Mouse (Mus musculus) embryonic facial prominence, embryonic 12.5 days (tissue): ENCODE data around the gene Erv3. TPM values are rescaled to one million over a fixed set of nuclear protein-coding genes. Genes with fewer than 3 reads are reported as not detected.

Source experiments
- ATAC-seq: fragments of 200-750 bp; cut with Nextera tagmentation; 2 replicates; pipeline ENCODE4 v1.8.0; 2017; ENCODE audit not compliant: insufficient number of reproducible peaks, insufficient read depth, low FRiP score, low TSS enrichment
- H3K27ac ChIP-seq: fragments of 300-500 bp; sonication (generic); 2 replicates; pipeline ENCODE4 v1.5.1; 2016; ENCODE audit warnings: mild to moderate bottlenecking
- H3K27me3 ChIP-seq: fragments of 300-500 bp; sonication (generic); 2 replicates; pipeline ENCODE4 v1.6.1; 2016; ENCODE audit warnings: mild to moderate bottlenecking, moderate library complexity
- H3K36me3 ChIP-seq: fragments of 300-500 bp; sonication (generic); 2 replicates; pipeline ENCODE4 v1.6.1; 2016; ENCODE audit warnings: mild to moderate bottlenecking
- H3K4me1 ChIP-seq: fragments of 300-500 bp; sonication (generic); 2 replicates; pipeline ENCODE4 v1.6.1; 2016
- H3K4me2 ChIP-seq: fragments of 300-500 bp; sonication (generic); replicated peaks from 2 replicates; pipeline ENCODE4 v1.6.1; 2016; ENCODE audit warnings: mild to moderate bottlenecking, moderate library complexity
- H3K4me3 ChIP-seq: fragments of 300-500 bp; sonication (generic); 2 replicates; pipeline ENCODE4 v1.5.1; 2016; ENCODE audit warnings: mild to moderate bottlenecking
- H3K9ac ChIP-seq: fragments of 300-500 bp; sonication (generic); 2 replicates; pipeline ENCODE4 v1.6.1; 2016; ENCODE audit warnings: mild to moderate bottlenecking, moderate library complexity
- H3K9me3 ChIP-seq: fragments of 300-500 bp; sonication (generic); 2 replicates; pipeline ENCODE4 v1.6.1; 2016; ENCODE audit warnings: mild to moderate bottlenecking, moderate library complexity
- WGBS: fragments of 180-500 bp; shearing (Covaris S2); methylation state at CpG from one replicate; pipeline ENCODE4 v1.1.7; 2016; 5-methylcytosine and 5-hydroxymethylcytosine counted together
- polyA plus RNA-seq: library from polyadenylated mRNA; unstranded; fragments of >200 nt; fragmentation: Nextera tagmentation; extraction: Ambion mirVana; gene quantifications from 2 replicates; pipeline ENCODE4 v1.2.1, GENCODE M21; 2016

Erv3 gene
- polyA plus RNA-seq, result not detected in 2 replicates

DNA sequence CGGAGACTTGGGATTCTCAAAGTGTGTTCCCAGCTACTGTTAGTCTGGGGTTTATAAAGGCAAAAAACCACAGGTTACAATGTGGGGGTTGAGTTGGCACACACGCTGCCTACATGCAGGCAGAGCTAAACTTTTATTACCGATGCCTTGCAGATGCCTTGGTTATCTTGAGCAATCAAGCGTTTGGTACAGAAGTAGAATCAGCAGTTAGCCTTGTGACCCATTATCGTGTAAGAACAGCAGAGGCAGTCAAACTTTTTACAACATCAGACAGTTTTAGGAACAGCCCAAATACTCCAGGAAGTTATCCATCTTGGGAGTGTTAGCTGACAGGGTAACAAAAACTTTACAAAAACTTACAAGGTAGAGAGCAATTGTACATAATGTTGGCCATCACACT lies at the start of gene Erv3:
Gene Erv3 (minus strand): TSS at position 27 of the 400 bp plus-strand sequence.
- no peaks in the 10 kb centered on the region for H3K36me3 ChIP-seq
- no peak within 1 kb of the TSS for H3K9ac ChIP-seq
- no peak within 1 kb of the TSS for H3K27ac ChIP-seq
- no peak within 1 kb of the TSS for H3K4me2 ChIP-seq
- H3K27me3 ChIP-seq, result no peaks in the 10 kb centered on the region
- 90% methylated on average over 5 of the region's 5 CpGs for WGBS
- 0 out of 2 replicates have a peak, but pooled peaks cover 4% of the 10 kb centered on the region for H3K4me1 ChIP-seq
- no peak within 1 kb of the TSS for H3K4me3 ChIP-seq
- no peak for ATAC-seq
- no peaks in the 10 kb centered on the region for H3K9me3 ChIP-seq

DNA sequence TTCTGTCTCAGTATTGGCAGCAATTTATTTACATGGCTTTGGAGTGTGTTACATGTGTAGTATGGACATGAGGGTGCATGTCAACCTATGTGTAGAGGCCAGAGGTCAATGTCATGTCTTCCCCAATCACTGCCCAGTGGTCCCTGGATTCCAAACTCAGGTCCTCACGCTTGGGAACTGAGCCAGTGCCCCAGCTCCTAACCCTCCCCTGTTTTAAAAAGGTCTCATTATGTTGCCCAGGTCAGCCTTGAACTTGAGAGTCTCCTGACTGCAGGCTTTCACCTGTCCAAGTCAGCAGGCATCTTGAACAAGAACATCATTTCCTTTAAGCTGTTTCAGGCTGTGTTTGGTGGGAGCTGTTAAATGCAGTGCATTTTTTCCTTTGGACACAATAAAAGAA lies 49.4 kb upstream of the Erv3 start:
- no peak for ATAC-seq
- peaks cover 12% of the 10 kb centered on the region; the same call in 1 of the 2 replicates for H3K4me1 ChIP-seq

DNA sequence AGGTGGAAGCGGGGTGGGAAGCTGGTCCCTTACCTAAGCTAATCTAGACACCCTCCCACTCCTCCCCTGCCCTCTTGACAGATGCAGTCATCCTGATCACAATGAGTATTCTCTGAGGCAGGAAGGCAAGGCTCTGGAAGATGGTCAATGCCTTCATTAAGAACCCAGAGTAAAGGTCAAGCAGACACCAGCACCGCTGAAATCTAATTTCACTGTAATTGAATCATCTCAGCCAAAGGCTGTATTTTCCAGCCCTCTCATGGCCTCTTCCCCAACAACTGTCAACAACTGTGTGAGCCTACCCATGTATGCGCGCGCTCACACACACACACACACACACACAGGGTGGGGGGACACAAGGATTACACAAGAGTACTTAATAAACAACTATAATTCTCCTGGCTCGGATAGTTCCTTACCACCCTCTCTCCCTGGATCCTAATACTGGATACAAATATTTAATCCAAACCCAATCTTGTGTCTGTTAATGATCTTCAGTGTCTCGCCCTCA lies 48.9 kb upstream of the Erv3 start:
- no peak overlapping the region for H3K9ac ChIP-seq
- no peak overlapping the region for H3K4me2 ChIP-seq
- ATAC-seq, result no peak
- H3K27me3 ChIP-seq, result no peaks in the 10 kb centered on the region
- H3K9me3 ChIP-seq, result no peaks in the 10 kb centered on the region
- no peaks in the 10 kb centered on the region for H3K36me3 ChIP-seq
- H3K4me3 ChIP-seq, result no peak overlapping the region
- H3K4me1 ChIP-seq, result peaks cover 12% of the 10 kb centered on the region; the same call in 1 of the 2 replicates
- 79% methylated on average over 7 of the region's 7 CpGs for WGBS
- no peak overlapping the region for H3K27ac ChIP-seq

More for the DNA sequence above, 49.4 kb upstream of the Erv3 start:
- Histone ChIP-seq H3K36me3 (no peaks in the 10 kb centered on the region), H3K4me2 (peak overlapping the region; percentile 64; the same call in 1 of the 2 replicates), H3K9me3 (no peaks in the 10 kb centered on the region), H3K27ac (no peak overlapping the region), H3K4me3 (no peak overlapping the region), H3K9ac (no peak overlapping the region), H3K27me3 (no peaks in the 10 kb centered on the region)
- 100% methylated on average over 1 of the region's 1 CpGs for WGBS

DNA sequence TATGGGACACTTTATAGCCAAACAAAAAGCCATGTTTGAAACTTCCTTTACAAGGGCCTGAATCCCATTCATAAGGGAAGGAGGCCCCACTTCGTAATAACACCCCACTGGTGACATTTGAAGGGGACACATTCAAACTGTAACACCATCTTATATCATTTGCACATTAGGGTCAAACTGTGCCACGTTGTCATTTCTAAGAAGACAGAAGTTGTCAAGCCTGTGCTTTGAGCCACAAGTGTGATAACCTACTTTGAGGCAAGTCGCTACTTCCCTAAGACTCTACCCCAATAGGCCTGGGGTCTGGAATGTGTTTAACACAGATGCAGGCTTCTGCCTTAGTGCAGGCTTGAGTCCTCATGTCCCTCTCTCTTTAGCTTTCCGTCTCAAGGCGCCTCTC lies 47.8 kb upstream of the Erv3 start:
- no peak overlapping the region for H3K27ac ChIP-seq
- H3K9me3 ChIP-seq, result no peaks in the 10 kb centered on the region
- peaks cover 12% of the 10 kb centered on the region; the same call in 1 of the 2 replicates for H3K4me1 ChIP-seq
- no peaks in the 10 kb centered on the region for H3K27me3 ChIP-seq
- 82% methylated on average over 5 of the region's 5 CpGs for WGBS
- no peak for ATAC-seq
- no peak overlapping the region for H3K4me3 ChIP-seq
- H3K36me3 ChIP-seq, result no peaks in the 10 kb centered on the region
- no peak overlapping the region for H3K4me2 ChIP-seq
- H3K9ac ChIP-seq, result no peak overlapping the region

DNA sequence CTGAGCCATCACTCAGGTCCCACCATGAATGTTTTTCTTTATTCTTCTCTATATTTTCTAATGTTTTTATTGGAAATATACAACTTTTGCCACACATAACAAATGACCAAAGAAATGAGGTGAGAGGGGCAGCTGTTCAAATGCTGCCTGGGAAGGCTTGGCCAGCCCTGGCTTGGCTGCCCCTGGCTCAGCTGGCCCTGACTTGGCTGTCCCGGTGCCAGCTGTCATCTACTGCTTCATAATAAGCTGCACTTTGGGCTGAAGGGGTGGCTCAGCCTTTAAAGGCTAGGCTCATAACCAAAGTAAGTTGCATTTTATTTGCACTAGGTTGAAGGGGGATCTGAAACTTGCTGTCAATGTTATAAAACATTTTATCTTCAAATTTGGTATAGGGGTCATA lies 47.3 kb upstream of the Erv3 start:
- Histone ChIP-seq H3K27ac (no peak overlapping the region), H3K4me3 (no peak overlapping the region), H3K27me3 (no peaks in the 10 kb centered on the region), H3K4me1 (peaks cover 12% of the 10 kb centered on the region; the same call in 1 of the 2 replicates), H3K4me2 (no peak overlapping the region), H3K9me3 (no peaks in the 10 kb centered on the region), H3K9ac (no peak overlapping the region), H3K36me3 (no peaks in the 10 kb centered on the region)
- 86% methylated on average over 1 of the region's 1 CpGs for WGBS
- ATAC-seq, result no peak

DNA sequence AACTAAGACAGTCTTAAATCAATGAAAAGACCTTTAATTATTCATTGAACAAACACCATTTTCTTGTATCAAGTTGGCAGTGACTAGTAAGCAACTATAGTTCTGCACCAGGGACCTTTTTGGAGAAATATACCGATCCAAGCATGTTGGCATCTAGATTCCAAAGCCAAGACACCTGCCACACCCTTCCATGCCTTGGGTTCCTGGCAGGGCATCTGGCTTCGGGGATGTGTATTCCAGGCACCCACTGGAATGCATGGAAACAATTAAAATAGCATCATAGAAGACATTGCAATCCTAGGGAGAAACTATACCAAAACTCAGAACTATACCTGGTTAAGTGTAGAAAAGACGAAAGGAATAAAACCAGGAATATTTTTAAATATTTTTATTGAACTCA lies 46.7 kb upstream of the Erv3 start:
- 86% methylated on average over 3 of the region's 3 CpGs for WGBS
- Histone ChIP-seq H3K4me1 (peaks cover 9% of the 10 kb centered on the region; the same call in 1 of the 2 replicates), H3K36me3 (no peaks in the 10 kb centered on the region), H3K4me2 (no peak overlapping the region), H3K9ac (no peak overlapping the region), H3K27ac (no peak overlapping the region), H3K27me3 (no peaks in the 10 kb centered on the region), H3K9me3 (no peaks in the 10 kb centered on the region), H3K4me3 (no peak overlapping the region)
- no peak for ATAC-seq

DNA sequence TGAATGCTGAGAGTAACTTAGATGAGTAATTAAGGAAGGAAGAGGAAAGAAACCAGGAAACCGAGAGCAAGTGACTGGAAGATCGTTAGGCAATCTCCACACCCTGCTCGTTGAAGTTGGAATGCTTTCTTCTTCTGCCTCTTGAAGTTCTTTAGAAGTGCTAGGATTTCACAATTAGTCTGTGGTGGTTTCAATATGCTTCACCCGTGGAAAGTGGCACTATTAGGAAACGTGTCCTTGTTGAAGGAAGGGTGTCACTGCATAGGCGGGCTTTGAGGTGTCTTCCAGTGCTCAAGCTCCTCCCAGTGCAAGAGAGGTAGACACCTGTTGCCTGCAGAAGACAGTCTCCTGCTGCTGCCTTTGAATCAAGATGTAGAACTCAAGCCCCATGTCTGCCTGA lies 46.2 kb upstream of the Erv3 start:
- peaks cover 4% of the 10 kb centered on the region; the same call in 1 of the 2 replicates for H3K4me1 ChIP-seq
- H3K4me3 ChIP-seq, result no peak overlapping the region
- H3K27ac ChIP-seq, result no peak overlapping the region
- no peak overlapping the region for H3K4me2 ChIP-seq
- no peak for ATAC-seq
- H3K36me3 ChIP-seq, result no peaks in the 10 kb centered on the region
- no peaks in the 10 kb centered on the region for H3K9me3 ChIP-seq
- H3K9ac ChIP-seq, result no peak overlapping the region
- WGBS, result 79% methylated on average over 6 of the region's 6 CpGs
- H3K27me3 ChIP-seq, result no peaks in the 10 kb centered on the region

DNA sequence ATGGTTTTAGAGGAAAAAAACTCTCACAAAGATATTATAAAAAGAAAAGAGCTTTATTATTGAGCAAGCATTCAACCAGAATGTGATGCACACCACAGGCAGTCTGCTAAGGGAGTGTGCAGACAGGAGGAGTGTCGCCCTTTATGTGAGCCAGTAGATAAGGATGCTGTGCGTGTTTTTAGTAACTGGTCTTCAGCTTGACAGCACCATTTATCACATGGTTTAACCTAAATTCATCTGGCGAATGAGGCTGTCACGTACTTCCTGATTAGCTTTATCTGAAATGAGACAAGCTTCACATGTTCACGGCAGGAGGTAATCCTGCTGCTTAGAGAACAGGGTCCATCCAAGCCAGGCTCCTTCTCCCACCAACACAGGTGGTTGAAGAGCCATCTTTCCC lies 45.5 kb upstream of the Erv3 start:
- Histone ChIP-seq H3K9me3 (no peaks in the 10 kb centered on the region), H3K4me2 (no peak overlapping the region), H3K27ac (no peak overlapping the region), H3K4me3 (no peak overlapping the region), H3K36me3 (no peaks in the 10 kb centered on the region), H3K9ac (no peak overlapping the region), H3K4me1 (no peaks in the 10 kb centered on the region), H3K27me3 (no peaks in the 10 kb centered on the region)
- no peak for ATAC-seq
- 77% methylated on average over 5 of the region's 5 CpGs for WGBS

DNA sequence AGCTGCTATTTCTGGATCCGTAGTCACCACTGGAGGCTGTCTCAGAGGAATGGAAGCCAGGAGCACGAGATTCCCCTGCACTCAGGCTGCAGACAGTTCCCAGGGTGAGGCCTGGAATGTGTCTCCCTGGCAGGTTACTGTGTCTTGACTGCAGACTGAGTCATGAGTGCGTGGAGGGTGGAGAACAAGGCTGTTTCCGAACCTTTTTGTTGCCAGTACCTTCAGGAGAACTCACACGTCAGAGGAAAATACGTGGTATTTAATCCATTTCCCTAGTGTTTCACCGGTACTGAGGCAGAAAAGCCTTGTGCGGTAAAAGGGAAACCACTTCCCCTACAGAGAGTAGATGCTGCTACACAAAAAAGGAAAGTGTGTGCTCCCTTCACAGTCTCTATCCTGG lies 43.3 kb upstream of the Erv3 start:
- ATAC-seq, result no peak
- H3K27ac ChIP-seq, result 0 out of 2 replicates have a peak overlapping the region, but pooled peaks have one; percentile 7
- no peaks in the 10 kb centered on the region for H3K27me3 ChIP-seq
- no peaks in the 10 kb centered on the region for H3K9me3 ChIP-seq
- H3K9ac ChIP-seq, result no peak overlapping the region
- H3K4me3 ChIP-seq, result no peak overlapping the region
- H3K36me3 ChIP-seq, result no peaks in the 10 kb centered on the region
- H3K4me1 ChIP-seq, result no peaks in the 10 kb centered on the region
- no peak overlapping the region for H3K4me2 ChIP-seq
- 46% methylated on average over 8 of the region's 8 CpGs for WGBS

DNA sequence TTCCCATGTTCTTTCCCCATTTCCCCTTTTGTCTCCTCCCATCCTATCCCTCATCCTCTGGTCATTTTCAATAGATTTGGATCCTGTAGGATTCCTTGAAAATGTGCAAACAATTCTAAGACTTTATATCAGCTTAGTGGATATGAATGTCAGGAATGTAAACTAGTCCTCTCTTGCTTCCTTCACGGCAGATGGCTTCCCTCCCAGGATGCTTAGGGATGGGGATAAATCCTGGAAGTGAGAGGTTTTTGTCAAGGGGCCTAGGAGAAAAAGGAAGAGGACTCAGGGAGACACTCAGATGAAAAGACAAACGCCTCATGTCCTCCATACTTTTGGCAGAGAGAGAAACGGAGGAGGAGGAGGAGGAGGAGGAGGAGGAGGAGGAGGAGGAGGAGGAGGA lies 42.9 kb upstream of the Erv3 start:
- ATAC-seq, result no peak
- Histone ChIP-seq H3K9ac (no peak overlapping the region), H3K27ac (no peak overlapping the region), H3K36me3 (no peaks in the 10 kb centered on the region), H3K4me2 (no peak overlapping the region), H3K4me3 (no peak overlapping the region), H3K27me3 (no peaks in the 10 kb centered on the region), H3K9me3 (no peaks in the 10 kb centered on the region), H3K4me1 (no peaks in the 10 kb centered on the region)
- WGBS, result 24% methylated on average over 3 of the region's 3 CpGs

DNA sequence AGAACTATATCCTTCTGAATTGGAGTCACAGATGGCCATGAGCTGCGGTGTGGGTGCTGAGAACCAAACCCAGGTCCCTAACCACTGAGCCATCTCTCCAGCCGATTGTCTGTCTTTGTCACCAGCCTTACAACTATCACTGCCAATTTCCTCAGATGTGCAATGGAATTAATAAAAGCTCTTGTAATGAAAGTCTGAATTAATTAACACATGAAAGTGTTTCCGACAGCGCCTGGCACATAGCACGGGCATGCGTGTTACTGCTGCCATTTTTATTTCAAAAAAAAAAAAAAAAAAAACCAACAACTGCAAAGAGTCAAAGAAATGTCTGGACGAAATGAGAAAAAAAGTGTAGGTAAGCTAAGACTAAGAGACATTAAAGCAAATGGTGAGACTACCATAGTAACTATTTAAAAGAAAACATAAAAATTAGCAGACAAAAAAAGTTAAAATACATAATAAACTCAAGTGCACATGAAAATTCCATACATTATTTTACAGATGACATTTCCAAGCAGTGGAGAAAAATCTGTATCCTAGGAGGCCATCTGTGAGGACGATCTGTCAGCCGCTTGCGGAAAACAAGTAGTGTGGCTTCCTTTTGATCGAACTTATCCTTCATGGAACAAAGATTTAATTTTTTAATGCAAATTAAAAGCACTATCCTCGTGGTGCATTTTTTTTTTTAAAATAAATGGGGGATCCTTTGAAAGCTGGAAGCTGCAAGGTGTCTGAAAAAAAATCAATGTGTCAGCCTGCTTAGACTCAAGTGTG lies 38.0 kb upstream of the Erv3 start:
- no peak overlapping the region for H3K4me3 ChIP-seq
- no peaks in the 10 kb centered on the region for H3K4me1 ChIP-seq
- no peaks in the 10 kb centered on the region for H3K9me3 ChIP-seq
- no peaks in the 10 kb centered on the region for H3K27me3 ChIP-seq
- WGBS, result 89% methylated on average over 12 of the region's 12 CpGs
- no peak overlapping the region for H3K27ac ChIP-seq
- no peak overlapping the region for H3K9ac ChIP-seq
- no peak overlapping the region for H3K4me2 ChIP-seq
- no peak for ATAC-seq
- H3K36me3 ChIP-seq, result no peaks in the 10 kb centered on the region

DNA sequence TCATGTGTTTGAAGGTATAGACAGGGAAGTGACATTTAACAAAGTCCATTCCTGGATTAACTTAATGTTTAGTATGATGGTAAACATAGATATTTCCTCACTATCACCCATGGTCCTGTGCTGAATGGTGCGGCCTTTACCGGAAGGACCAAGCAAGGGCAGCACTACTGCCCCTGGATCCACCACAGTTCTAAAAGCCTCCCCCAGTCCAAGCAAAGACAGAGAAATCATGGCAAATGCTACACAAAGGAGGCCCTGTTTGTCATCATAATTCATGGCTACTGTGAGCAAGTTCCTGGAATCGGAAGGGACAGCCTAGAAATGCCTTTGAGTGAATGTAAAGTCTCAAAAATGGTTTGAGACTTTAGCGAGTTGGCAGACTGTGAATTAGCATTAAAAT lies 36.5 kb upstream of the Erv3 start:
- Histone ChIP-seq H3K27me3 (no peaks in the 10 kb centered on the region), H3K9me3 (no peaks in the 10 kb centered on the region), H3K4me2 (no peak overlapping the region), H3K27ac (no peak overlapping the region), H3K4me3 (no peak overlapping the region), H3K36me3 (no peaks in the 10 kb centered on the region), H3K9ac (no peak overlapping the region), H3K4me1 (no peaks in the 10 kb centered on the region)
- WGBS, result 92% methylated on average over 4 of the region's 4 CpGs
- ATAC-seq, result no peak
